Mouse (Mus musculus) adrenal gland, adult 8-10 months (tissue): ENCODE measurements around the gene Bcl2. TPM values are rescaled to one million over a fixed set of nuclear protein-coding genes. Genes with fewer than 3 reads are reported as not detected.

ENCODE experiments used
- DNase-seq: peaks from one replicate; pipeline ENCODE4 v3.0.0; 2022
- total RNA-seq, 4 experiments: library from RNA; stranded (reverse); gene quantifications; 2 replicates each; pipeline ENCODE4 v1.2.4; 2022

The Bcl2 gene
- total RNA-seq, 4 experiments from 2014 or later = 5.8 to 7.7 (median 6.9) TPM

DNA sequence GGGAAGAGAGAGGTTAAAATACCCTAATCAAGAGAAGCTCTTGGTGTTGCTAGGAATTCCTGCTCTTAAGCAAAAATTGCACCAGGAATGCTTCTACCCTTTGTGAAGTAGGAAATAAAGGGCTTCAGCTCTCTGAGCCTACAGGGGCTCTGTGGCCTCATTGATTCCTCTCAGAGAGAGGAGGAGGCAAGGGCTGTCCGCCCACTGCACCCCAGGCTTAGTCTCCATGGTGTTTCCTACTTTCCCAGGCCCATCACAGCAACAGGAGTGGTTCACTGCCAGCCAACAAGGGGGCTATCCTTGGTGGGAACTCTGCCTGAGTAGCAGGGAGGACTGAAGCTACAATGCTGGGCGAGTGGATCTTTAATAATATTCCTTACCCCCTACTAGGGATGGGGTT is 129.2 kb downstream of the Bcl2 start:
- no peak for DNase-seq

DNA sequence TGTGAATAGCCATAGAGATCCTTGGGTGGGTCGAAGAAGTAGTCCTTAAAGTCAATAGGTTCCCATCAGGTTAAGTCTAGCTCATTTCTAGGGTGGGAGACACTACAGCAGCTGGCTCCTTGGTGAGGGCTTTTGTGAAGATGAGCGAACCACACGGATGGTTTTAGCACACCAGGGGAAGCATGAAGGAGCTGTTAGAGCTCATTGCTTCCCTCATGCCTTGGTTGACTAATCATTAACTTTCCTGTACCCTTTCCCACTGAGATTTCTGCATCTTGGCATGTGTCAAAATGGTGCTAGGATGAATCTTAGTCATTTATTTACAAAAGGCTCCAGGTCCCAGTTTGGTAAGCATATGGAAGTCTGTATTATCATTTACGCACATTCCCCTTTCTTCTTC is 129.8 kb downstream of the Bcl2 start:
- no peak for DNase-seq

DNA sequence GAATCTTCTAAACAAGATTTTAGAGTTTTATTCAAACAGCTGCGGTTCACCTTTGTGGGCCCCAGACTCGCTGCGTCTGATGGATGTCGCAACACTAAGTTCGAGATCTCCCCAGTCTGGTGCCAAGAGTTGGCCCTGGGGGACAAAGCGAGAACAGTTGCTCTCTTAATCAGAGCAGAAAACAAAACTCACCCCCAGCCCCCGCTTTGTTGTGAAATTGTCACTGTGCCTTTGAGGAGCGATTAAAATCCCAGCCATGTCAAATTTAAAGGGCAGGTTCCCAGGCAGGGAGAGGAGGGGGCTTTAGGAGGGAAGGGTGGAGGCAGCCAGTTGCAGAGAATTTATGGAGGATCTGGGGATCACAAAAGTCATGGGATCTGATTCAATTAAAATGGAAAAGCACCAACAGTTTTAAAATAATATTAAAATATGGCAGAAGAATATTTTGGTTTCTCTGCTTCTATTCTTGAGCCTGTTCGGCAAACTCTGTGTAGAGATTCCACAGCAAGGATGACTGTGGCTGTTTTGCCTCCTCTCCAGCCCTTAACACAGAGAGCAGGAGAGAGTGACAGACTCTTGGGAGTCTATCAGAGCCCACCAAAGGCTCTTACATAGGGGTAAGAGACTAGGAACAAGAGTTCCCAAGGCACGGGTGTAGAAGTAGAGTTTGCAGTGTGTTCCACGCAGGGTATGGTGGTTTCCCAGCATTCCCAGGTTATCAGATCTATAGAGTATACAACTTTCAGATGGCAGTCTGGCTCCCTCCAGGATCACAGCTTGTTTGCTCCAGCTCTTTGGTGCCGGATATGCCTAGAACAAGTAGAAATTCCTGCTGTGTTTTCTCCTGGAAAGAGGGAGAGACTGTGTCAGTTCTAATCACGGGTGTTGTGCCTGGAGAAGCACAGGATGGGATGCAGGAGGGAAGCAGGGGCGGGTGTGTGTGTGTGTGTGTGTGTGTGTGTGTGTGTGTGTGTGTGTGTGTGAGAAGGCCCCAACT is 130.5 kb downstream of the Bcl2 start:
- peak; percentile 17 for DNase-seq

DNA sequence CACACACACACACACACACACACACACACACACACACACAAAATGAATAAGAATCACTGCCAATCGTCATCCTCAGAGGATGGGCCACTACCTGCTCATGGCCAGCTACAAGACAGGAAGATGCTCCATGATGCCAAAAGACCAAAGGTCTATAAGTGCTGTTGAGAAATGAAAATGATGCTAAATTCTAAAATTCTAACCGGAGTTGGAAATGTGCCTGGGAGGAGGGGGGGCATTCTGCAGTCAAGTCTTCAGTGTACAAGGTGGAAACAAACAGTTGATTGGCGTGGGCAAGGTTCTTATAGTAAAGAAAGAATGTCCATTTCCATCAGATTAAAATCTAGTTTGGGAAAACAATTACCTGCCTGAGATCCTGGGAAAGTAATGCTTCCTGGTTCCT is 131.3 kb downstream of the Bcl2 start:
- DNase-seq = no peak

DNA sequence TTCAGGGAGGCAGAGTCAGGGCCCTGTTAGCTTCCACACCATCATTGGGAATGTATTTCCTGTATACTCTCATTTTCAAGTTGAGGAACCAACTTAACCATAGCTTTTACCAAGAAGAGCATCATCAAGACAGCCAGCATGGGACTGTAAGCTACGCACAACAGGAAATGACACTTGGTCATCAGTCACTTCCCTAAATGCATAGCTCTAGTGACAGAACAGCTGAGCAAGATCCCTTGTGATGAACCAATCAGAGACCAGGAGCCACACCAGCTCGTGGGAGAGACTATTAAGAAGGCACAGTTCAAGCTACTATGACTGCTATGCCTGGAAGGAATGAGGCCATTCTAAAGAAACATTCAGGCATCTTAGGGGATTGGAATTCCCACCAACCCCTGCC is 132.3 kb downstream of the Bcl2 start:
- no peak for DNase-seq

DNA sequence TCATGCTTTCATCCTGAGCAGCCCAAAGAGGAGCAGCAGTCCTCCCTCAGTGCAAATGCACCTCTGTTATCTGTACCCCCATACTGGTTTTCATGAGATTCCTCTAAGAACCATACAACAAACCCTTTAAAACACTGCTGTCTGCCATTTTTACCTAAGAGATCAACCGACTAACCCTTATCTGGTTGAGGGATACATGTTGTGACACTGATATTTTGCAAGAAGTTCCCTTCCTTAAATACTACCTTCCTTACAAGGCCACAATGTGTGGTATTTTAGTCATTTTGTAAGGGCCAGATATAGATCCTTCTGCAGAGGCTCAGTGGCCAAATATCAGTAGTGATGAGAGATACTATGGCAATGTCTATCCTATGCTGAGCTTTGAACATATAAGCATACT is 134.3 kb downstream of the Bcl2 start:
- DNase-seq = no peak

DNA sequence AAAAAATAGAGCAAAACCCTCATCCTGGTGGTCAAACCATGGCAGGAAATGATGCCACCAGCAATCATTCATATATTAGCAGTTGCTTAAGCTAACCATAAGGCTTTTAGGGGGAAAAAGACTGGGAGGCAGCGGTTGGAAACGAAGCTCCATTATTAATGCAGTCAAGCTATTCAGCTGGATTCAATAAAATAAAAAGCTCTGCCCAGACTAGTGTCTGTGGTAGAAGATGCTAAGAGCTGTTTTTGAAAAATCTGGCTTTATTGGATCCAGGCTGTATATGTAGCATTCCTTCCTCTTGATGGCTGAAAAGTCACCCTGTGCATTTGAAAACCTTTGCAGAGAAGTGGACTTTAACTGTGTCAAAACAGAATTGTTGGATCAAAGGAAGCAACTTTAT is 141.6 kb downstream of the Bcl2 start:
- no peak for DNase-seq

DNA sequence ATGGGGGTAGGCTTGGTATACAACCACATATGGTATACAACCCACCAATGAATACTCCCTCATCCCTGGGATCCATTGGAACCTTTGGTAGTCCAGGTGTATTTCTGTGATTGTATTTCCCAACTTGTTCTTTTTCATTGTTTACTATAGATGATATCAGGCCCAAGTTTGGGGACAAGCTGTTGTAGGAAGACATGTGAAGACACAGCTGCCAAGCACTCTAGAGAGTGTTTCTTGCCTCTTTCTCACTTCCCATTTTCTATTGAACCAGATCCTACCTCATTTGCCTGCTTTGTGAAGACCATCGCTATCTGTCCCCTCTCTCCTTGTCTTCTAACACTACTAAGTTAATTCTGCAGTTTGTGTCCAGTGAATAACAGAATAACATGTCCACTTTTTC is 143.2 kb downstream of the Bcl2 start:
- DNase-seq = no peak

DNA sequence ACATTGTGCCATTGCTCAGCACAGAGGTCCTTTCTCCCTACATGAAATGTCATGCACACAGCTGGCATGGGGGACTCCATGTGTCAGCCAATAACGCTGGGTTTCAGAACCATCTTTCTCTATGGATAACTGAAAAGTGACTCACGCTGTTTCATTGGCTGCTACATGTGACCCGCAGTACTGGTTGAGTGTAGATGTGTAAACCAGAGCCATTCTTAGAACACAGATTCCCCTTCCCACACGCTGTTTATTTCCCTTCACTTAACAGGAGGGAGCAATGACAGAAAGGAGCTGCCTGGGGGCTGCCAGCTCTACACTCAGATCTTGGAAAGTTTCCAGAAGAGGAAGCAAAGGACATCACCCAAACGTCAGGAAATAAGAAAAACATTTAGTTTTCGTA is 143.7 kb downstream of the Bcl2 start:
- DNase-seq = no peak

DNA sequence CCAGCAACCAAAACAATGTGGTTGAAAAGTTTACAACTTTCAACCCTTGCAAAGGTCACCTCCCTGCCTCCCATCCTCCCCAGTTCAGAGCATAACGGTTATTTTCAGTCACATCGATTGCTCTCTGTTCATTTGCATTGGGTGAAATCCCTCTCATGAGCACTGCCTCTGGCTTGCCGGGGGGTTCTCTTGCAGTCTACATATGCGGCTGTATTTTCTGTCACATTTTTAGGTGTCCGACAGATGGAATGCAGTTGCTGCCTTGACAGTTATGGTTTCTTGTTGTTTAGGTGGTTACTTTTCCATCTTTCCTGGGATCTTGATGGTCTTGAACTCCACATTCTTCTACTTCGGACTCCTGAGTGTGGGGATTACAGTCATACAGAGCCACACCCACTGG is 144.4 kb downstream of the Bcl2 start:
- no peak for DNase-seq

DNA sequence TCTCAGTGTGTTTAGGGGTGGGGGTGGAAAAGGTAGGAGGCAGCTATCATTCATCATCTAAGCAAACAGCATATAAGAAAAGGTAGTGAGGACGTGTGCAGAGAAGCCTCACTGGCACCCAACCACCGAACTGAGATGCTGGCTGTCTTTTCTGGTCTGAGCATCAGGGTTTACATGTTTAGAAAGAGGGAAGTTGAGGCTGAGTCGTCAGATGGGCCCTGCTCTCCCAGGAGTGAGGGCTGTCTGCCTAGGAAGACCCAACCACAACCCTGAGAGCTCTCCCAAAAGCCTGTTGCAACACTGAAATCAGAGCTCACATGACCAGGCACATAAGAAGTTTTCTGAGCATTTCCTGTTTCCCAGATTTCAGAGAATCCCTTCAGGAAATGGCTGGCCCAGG is 145.2 kb downstream of the Bcl2 start:
- no peak for DNase-seq

DNA sequence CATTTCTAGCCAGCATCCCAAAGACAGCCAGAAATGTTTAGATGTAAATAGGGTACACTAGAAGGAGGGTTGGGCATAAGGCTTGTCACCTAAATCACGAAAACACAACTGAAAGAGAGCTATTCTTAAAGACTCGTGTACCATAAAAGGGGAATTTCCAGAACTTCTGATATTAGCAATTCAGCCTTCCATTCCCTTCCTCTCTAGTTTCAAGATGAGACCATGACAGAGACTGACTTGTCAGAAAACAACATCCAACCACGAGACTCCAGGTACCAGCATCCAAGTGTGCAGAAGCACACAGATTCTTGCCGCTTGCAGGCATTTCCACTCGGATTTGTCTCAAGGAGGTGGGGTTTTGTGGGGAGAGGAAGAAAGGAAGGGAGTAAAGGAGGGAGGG is 146.6 kb downstream of the Bcl2 start:
- DNase-seq = no peak

DNA sequence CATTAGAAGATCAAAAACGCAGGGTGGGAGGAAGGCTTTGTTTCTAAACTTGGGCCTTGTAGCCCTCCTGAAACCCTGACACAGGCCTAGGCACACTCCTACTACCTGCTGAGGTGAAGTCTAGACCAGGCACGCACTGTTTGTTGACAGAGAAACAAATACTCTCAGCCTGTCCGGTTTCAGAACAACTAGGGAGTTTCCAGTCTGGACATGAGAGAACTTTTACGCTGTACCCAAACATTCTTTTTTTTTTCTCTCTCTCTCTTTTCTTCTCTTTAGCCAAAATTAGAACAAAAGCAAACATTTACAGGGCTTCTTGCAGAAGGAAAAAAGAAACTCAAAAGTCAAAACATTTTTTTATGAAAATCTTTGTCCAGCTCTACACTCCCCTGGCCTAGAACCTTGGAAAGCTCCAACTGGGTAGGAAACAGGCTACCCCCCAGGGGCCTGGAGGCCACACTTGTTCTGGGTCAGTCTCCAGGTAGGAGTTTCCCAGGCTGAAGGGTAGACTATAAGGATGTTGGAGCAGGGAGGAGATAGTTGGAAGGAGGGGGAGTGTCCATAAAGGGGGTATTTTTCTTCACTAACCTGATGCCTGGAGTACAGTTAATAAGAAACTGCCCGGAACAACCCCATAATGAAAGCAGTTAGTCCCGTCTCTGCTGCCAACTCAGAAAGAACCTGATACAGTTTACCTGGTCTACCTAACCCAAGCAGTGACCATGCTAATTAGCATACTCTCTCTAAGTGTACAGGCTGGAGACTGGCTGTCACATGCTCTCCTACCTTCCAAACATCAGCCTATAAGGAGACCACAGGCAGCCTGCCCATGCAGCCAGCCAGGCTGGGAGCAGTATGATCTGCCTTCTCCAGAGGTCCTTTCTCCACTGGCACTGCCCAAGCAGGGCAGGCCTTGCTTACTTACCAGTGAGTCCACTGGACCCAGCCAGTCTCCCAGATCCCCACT is 147.7 kb downstream of the Bcl2 start:
- no peak for DNase-seq

DNA sequence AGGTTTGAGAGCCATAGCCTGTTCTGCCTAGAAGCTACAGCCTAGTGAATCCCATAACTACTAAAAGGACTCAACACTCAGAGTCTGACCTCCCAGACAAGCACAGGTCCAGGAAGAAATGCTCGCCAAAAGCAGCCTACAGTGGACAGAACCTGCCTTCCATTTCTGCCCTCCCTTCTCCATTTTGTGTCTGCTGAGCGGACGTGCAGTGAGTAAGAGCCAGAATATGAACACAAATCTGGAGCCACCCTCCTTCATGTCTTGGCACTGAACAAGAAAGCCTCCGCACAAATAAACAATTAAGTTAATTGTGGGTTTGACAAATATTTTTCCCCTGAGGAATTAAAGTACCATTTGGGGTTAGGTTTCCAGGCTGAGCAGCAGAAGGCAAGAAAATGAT is 148.8 kb downstream of the Bcl2 start:
- no peak for DNase-seq

DNA sequence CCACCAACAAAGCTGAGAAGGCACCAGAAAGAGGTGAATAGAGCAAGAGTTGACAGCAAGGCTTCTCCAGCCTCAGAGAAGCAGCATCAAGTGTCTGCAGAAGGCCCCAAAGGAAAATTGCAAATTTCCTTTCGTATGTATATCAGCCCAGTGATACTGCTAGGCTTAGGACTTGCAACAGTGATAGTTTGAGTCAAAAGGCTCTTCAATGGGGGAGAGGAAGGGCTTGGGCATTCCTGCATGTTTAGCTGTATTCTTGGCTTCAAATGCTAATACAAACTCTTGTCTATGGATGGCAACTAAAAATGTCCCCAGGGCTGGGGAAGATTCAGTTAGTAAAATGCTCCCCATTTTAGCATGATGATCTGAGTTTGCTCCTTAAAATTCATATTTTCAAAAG is 149.6 kb downstream of the Bcl2 start:
- no peak for DNase-seq

DNA sequence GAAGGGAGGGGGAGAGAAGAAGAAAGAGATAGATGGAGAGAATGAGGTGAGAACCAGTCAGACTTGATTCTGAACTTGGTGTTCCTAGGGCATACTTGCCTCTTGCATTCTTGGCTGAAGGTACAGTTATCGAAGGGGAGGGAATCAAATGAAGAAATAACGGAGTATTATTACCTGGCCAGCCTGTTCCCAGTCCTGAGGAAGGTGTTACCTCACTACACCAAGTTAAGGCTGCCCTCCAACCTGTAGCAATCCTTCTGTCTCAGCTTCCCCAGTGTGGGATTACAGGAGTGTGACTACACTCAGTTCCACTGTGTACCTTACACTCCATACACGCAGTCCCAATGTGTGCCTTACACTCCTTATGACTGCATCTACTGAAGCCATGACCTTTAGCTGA is 151.3 kb downstream of the Bcl2 start:
- no peak for DNase-seq

DNA sequence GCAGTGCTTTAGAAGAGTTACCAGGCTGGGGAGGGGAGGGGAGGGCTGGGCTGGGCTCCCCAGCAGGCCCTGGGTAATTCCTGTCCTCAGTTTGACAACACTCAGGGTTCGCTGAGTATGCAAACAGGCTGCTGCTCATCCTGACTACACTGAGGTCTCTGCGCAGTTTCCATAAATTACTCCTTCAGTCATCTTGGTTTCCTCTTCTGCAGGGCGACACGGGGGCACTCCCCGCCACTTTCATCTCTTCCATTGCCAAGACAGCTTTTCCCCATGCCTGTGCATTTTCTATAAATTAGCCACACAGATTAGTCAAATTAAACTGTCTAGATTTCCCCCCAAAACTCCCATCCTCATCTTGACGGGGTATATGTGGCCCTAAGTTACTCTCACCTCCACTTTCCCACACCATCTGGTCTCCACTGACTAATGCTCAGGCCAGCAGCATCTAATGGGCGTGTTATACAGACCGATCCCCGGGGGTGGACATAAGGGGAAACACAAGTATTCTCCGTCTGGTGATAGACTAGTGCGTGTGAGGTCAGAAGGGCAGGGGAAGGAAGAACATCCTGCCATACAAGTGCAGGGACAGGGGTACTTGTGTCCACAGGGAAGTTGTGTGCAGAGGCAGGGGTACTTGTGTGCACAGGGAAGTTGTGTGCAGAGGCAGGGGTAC is 152.9 kb downstream of the Bcl2 start:
- no peak for DNase-seq

DNA sequence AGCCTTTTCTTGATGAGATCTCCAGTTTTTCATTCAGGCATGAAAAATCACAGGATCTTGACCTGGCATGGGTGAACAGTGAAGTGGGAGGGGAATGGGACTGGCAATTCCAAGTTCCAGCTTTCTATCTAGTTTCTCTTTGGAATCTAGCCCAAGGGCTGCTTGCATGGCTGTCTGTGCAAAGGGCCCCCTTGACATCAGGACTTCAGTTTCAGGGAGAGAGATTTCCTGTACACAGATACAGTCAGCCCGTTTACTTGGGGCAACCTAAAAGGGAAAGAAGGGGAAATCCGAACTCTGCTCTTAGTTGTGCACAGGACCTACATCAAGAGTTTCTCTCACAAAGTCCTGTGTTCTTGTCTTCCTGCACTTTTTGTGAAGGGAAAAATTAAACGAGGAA is 154.0 kb downstream of the Bcl2 start:
- DNase-seq = no peak

DNA sequence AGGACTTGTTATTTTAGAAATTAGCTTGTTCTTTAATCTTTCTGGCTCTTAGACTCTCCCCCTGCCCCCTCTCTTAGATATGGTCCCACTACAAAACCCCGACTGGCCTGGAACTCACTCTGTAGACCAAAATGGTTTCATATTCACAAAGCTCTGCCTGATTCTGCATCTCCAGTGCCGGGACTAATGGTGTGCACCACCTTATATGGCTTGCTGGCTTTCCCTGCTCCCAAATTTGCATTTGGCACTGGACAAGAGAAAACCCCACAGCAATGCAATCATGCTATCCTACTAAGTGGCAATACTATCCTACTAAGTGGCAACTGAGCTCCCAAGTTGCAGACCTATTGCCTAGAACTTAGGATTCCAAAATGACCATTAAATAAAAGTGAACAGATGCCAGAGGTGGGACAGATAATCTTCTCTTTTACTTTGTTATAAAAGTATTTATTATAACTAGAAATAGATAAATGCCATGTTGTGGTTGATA is 154.9 kb downstream of the Bcl2 start:
- no peak for DNase-seq

DNA sequence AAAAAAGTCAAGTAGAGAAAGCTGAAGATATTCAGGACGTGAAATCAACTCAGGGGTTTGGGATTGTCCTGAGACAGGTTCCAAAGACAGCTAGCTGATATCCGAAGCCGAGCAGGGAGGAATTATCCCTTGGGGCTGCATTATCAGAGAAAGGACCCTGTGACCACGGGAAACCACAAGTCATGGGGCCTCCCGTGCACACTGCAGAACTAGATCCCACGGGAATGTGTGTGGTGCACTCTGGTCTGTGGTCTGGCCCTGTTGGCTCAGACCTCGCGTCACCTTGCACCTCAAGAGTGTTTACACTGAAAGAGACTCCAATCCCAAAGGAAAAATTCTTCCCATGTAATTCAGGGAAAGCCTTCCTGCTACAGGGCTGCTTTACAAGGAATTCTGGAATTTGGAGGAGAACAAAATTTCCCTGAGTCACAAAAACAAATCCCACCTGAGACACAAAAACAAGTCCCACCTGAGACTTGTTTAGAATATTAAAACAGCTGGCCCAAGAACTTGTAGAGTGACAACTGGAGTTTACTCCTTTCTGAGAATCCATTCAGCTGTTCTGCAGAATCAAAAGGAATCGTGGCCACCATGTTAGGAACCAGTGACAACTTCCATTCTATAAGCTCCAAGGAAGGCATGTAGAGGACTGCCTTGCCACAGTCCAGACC is 158.4 kb downstream of the Bcl2 start:
- no peak for DNase-seq

DNA sequence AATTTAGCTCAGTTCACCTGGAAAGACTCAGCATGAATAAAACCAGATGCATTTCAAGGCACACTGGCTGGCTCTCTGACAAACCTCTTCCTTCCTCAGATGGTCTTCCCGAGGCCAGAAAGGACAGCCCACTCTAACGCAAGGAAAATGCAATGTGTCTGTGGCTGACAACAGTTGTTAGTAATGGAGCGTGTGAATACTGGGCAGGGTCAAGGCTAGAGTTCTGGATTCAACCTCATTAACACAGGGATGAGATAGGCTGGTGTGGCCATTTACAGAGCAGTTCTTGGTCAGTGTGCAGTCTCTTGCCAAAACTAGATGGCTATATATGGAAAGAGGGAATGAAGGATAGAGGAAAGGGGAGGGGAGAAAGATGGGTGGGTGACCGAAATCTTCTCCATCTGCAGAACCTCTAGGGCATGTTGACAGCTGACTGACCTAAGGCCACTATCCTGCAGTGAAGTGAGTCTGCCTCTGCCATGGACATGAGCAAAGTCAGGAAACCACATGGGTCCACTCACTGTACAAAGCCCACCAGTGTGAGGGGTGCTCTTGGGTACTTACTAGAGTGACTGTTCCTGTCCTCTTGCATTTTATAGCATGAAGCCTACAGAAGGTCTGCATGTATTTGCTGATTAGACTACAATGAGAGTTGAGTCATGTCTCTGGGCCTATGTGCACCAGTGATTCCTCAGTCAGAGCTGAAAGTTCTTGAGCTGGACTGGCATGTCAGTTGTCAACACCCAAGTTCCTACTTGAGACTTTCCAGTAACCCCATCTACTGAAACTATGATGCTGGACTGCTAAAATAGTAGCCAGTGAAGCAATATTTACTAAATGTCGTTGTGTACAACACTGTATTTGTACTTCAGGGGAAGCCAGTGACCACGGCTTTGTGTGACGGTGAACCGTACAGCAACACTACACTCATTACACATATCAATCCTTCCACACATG is 159.9 kb downstream of the Bcl2 start:
- DNase-seq = no peak
